Mouse (Mus musculus): ENCODE data around the gene Ak9. TPM values are rescaled to one million over a fixed set of nuclear protein-coding genes. Genes with fewer than 3 reads are reported as not detected.

Ak9 gene
- polyA plus RNA-seq (2012; rRNA removed) = not detected in 2 replicates

GRCm38 (mm10) chr10:41303639-41304444 is at the start of gene Ak9:
TSS of gene Ak9 (plus strand) at chr10:41303980.

GRCm38 (mm10) chr10:41302689-41303431 is 920 bp upstream of the Ak9 start, which contains the start of gene Fig4:
TSS of gene Fig4 (minus strand) at chr10:41303260.

GRCm38 (mm10) chr10:41450137-41450670 is 146.4 kb downstream of the Ak9 start, which contains the start of gene Zbtb24:
TSS of gene Zbtb24 (plus strand) at chr10:41450383.

GRCm38 (mm10) chr10:41476171-41477017 is 172.6 kb downstream of the Ak9 start, which contains the start of gene Mical1:
TSS of gene Mical1 (plus strand) at chr10:41476314.

Other genes with a start within 250 kb of the Ak9 start
- gene Gpr6, start 231.7 kb upstream of the Ak9 start, polyA plus RNA-seq (2012; rRNA removed) = not detected in 2 replicates
- gene Fig4, start 720 bp upstream of the Ak9 start, polyA plus RNA-seq (2012; rRNA removed) = 4.3 and 5.2 TPM in 2 replicates
- 3.7 and 4.2 TPM in 2 replicates for gene Zbtb24, start 146.4 kb downstream of the Ak9 start, polyA plus RNA-seq (2012; rRNA removed)
- 2.8 and 3.1 TPM in 2 replicates for gene Mical1, start 172.3 kb downstream of the Ak9 start, polyA plus RNA-seq (2012; rRNA removed)
- gene Smpd2, start 186.4 kb downstream of the Ak9 start, polyA plus RNA-seq (2012; rRNA removed) = 6.3 and 7.1 TPM in 2 replicates
- 0.05 TPM in 1 of 2 replicates, not detected in the other for gene Ppil6, start 186.5 kb downstream of the Ak9 start, polyA plus RNA-seq (2012; rRNA removed)
- 27.7 and 32.9 TPM in 2 replicates for gene Cd164, start 215.4 kb downstream of the Ak9 start, polyA plus RNA-seq (2012; rRNA removed)

All from liver, embryonic 14 days (tissue).